In the genomic region with DNA sequence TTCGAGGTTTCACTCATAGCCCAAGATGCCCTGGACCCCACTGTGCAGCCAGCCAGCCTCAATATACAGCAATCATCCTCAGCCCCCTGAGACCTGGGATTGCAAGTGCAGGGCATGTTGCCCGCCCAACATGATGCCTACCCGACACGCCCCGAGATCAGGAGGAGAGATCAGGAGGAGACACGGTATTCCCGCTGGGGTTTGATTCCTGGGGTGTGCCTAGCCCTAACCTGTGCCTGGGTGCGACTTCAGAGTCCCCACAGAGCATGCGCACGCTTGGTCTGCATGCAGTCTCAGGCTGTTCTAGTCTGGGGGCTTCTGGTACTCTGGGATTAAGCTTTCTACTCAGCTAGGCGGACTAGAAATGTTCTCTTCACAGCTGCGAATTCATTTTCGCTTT, we compare ENCODE assay signal across 12 mouse cellular contexts. TPM values are rescaled to one million over a fixed set of nuclear protein-coding genes. Genes with fewer than 3 reads are reported as not detected.
DNase-seq lines count a peak whose midpoint lies in the region; ATAC-seq lines count a peak whose summit lies in the region.
"Had no signal": no experiment of that assay in that cellular context is flagged by ENCODE, and none has a peak within 500 bp of the region (broad histone marks: within the 10 kb centered on the region; RNA-seq: fewer than 3 reads in every experiment).

No protein-coding gene starts in this region.

- no peak overlapping the region for H3K4me3 ChIP-seq in forebrain, embryonic 10.5 days
- H3K4me3 ChIP-seq in forebrain, embryonic 11.5 days (ENCODE audit: low read depth, low read length), result no peak overlapping the region
- no peak overlapping the region for H3K4me3 ChIP-seq in midbrain, embryonic 10.5 days
- H3K4me3 ChIP-seq in midbrain, embryonic 14.5 days (replicated peaks; ENCODE audit: low read depth, low read length), result no peak overlapping the region
- H3K4me3 ChIP-seq in limb, embryonic 12.5 days (replicated peaks), result no peak overlapping the region
- no peak overlapping the region for H3K4me3 ChIP-seq in stomach, embryonic 15.5 days (replicated peaks)
- H3K4me3 ChIP-seq: midbrain, embryonic 13.5 days had no signal

- no peaks in the 10 kb centered on the region for H3K9me3 ChIP-seq in forebrain, embryonic 10.5 days
- H3K9me3 ChIP-seq in forebrain, embryonic 11.5 days (ENCODE audit: control insufficient read depth, low read length), result no peaks in the 10 kb centered on the region
- H3K9me3 ChIP-seq in midbrain, embryonic 10.5 days (replicated peaks), result no peaks in the 10 kb centered on the region
- H3K9me3 ChIP-seq in midbrain, embryonic 14.5 days (ENCODE audit: control insufficient read depth, low read length), result no peaks in the 10 kb centered on the region
- H3K9me3 ChIP-seq in limb, embryonic 12.5 days, result no peaks in the 10 kb centered on the region
- H3K9me3 ChIP-seq in stomach, embryonic 15.5 days, result no peaks in the 10 kb centered on the region
- H3K9me3 ChIP-seq: midbrain, embryonic 13.5 days had no signal

- ATAC-seq in forebrain, embryonic 11.5 days (replicated peaks; ENCODE audit: low FRiP score), result no peak
- no peak for ATAC-seq in midbrain, embryonic 14.5 days (ENCODE audit: low FRiP score, low TSS enrichment)
- no peak for ATAC-seq in limb, embryonic 12.5 days (ENCODE audit: insufficient number of reproducible peaks, insufficient read depth, low FRiP score, low TSS enrichment, low read depth)
- ATAC-seq in stomach, embryonic 15.5 days (ENCODE audit: insufficient read depth, low FRiP score, low read depth), result no peak
- ATAC-seq: midbrain, embryonic 13.5 days had no signal

- H3K4me1 ChIP-seq in forebrain, embryonic 10.5 days, result peaks cover 54% of the 10 kb centered on the region
- H3K4me1 ChIP-seq in forebrain, embryonic 11.5 days (replicated peaks; ENCODE audit: control insufficient read depth, insufficient read depth, low read length), result peaks cover 7% of the 10 kb centered on the region
- peaks cover 53% of the 10 kb centered on the region for H3K4me1 ChIP-seq in midbrain, embryonic 10.5 days
- peaks cover 14% of the 10 kb centered on the region for H3K4me1 ChIP-seq in midbrain, embryonic 14.5 days (ENCODE audit: control insufficient read depth, insufficient read depth, low read length)
- H3K4me1 ChIP-seq in limb, embryonic 12.5 days (replicated peaks), result peaks cover 28% of the 10 kb centered on the region
- H3K4me1 ChIP-seq in stomach, embryonic 15.5 days, result peaks cover 8% of the 10 kb centered on the region

- H3K27me3 ChIP-seq in forebrain, embryonic 10.5 days (ENCODE audit: poor library complexity, severe bottlenecking), result no peaks in the 10 kb centered on the region
- H3K27me3 ChIP-seq in forebrain, embryonic 11.5 days (ENCODE audit: control insufficient read depth, insufficient read depth, low read length), result no peaks in the 10 kb centered on the region
- no peaks in the 10 kb centered on the region for H3K27me3 ChIP-seq in midbrain, embryonic 10.5 days (ENCODE audit: low read depth, poor library complexity, severe bottlenecking)
- H3K27me3 ChIP-seq in midbrain, embryonic 14.5 days (ENCODE audit: control insufficient read depth, insufficient read depth, low read length), result no peaks in the 10 kb centered on the region
- no peaks in the 10 kb centered on the region for H3K27me3 ChIP-seq in limb, embryonic 12.5 days
- no peaks in the 10 kb centered on the region for H3K27me3 ChIP-seq in stomach, embryonic 15.5 days (replicated peaks)
- H3K27me3 ChIP-seq: midbrain, embryonic 13.5 days had no signal

- DNase-seq in forebrain, embryonic 10.5 days (ENCODE audit: extremely low spot score, low spot score), result no peak
- no peak for DNase-seq in forebrain, embryonic 11.5 days (ENCODE audit: low spot score)
- DNase-seq in midbrain, embryonic 10.5 days (ENCODE audit: low spot score), result no peak
- DNase-seq in midbrain, embryonic 14.5 days, result no peak
- no peak for DNase-seq in thymus, postnatal 25 days
- no peak for DNase-seq in spleen, adult 12 weeks (ENCODE audit: low spot score)
- DNase-seq: B cell, adult 2 months; cerebellum, postnatal 36 days; heart, postnatal 4 days had no signal

- 75% methylated on average over 13 of the region's 13 CpGs for WGBS in forebrain, embryonic 10.5 days
- WGBS in forebrain, embryonic 11.5 days, result 73% methylated on average over 13 of the region's 13 CpGs
- WGBS in midbrain, embryonic 10.5 days, result 66% methylated on average over 13 of the region's 13 CpGs
- 67% methylated on average over 13 of the region's 13 CpGs for WGBS in midbrain, embryonic 14.5 days
- 71% methylated on average over 13 of the region's 13 CpGs for WGBS in limb, embryonic 12.5 days
- WGBS in stomach, embryonic 15.5 days, result 79% methylated on average over 13 of the region's 13 CpGs

- peak overlapping the region; percentile 42 for H3K27ac ChIP-seq in forebrain, embryonic 10.5 days
- H3K27ac ChIP-seq in forebrain, embryonic 11.5 days (ENCODE audit: low read depth, low read length), result no peak overlapping the region
- peak overlapping the region; percentile 2; the same call in 1 of the 2 replicates for H3K27ac ChIP-seq in midbrain, embryonic 10.5 days (replicated peaks)
- H3K27ac ChIP-seq in midbrain, embryonic 14.5 days (replicated peaks; ENCODE audit: low read depth, low read length), result no peak overlapping the region
- H3K27ac ChIP-seq in limb, embryonic 12.5 days, result peak overlapping the region; percentile 41
- H3K27ac ChIP-seq in stomach, embryonic 15.5 days, result peak overlapping the region; percentile 55
- H3K27ac ChIP-seq: midbrain, embryonic 13.5 days had no signal

- H3K36me3 ChIP-seq in forebrain, embryonic 10.5 days (replicated peaks), result peaks cover 10% of the 10 kb centered on the region; the same call in 1 of the 2 replicates
- H3K36me3 ChIP-seq in forebrain, embryonic 11.5 days (ENCODE audit: control insufficient read depth, insufficient read depth, low read length), result no peaks in the 10 kb centered on the region
- 0 out of 2 replicates have a peak, but pooled peaks cover 2% of the 10 kb centered on the region for H3K36me3 ChIP-seq in midbrain, embryonic 10.5 days
- H3K36me3 ChIP-seq in midbrain, embryonic 14.5 days (ENCODE audit: control insufficient read depth, insufficient read depth, low read length), result no peaks in the 10 kb centered on the region
- H3K36me3 ChIP-seq in limb, embryonic 12.5 days, result peaks cover 17% of the 10 kb centered on the region; the same call in 1 of the 2 replicates
- no peaks in the 10 kb centered on the region for H3K36me3 ChIP-seq in stomach, embryonic 15.5 days
- H3K36me3 ChIP-seq: midbrain, embryonic 13.5 days had no signal

- H3K4me2 ChIP-seq in forebrain, embryonic 11.5 days (ENCODE audit: low read depth, low read length, severe bottlenecking), result no peak overlapping the region
- no peak overlapping the region for H3K4me2 ChIP-seq in midbrain, embryonic 14.5 days (ENCODE audit: low read length)
- no peak overlapping the region for H3K4me2 ChIP-seq in limb, embryonic 12.5 days
- H3K4me2 ChIP-seq in stomach, embryonic 15.5 days, result peak overlapping the region; percentile 10; the same call in 1 of the 2 replicates
- H3K4me2 ChIP-seq: midbrain, embryonic 13.5 days had no signal

- no peak overlapping the region for H3K9ac ChIP-seq in forebrain, embryonic 11.5 days (ENCODE audit: low read length)
- no peak overlapping the region for H3K9ac ChIP-seq in midbrain, embryonic 14.5 days (replicated peaks; ENCODE audit: low read length)
- H3K9ac ChIP-seq in limb, embryonic 12.5 days (replicated peaks), result no peak overlapping the region
- H3K9ac ChIP-seq in stomach, embryonic 15.5 days, result no peak overlapping the region
- H3K9ac ChIP-seq: midbrain, embryonic 13.5 days had no signal

RNA-seq across cellular contexts. Expression of gene Fam120a, which starts 2.7 kb away (rescaled TPM):
- 13.7 and 14.5 TPM in 2 replicates for polyA plus RNA-seq in forebrain, embryonic 10.5 days (2016; fragmentation: Nextera tagmentation; extraction: Ambion mirVana)
- polyA plus RNA-seq in forebrain, embryonic 11.5 days (2014; fragmentation: Nextera tagmentation; extraction: Ambion mirVana), result 20.4 and 22.5 TPM in 2 replicates
- 13.7 and 14.0 TPM in 2 replicates for polyA plus RNA-seq in midbrain, embryonic 10.5 days (2016; fragmentation: Nextera tagmentation; extraction: Ambion mirVana)
- 16.0 and 17.3 TPM in 2 replicates for polyA plus RNA-seq in midbrain, embryonic 14.5 days (2014; fragmentation: Nextera tagmentation; extraction: Ambion mirVana)
- 16.4 and 17.3 TPM in 2 replicates for polyA plus RNA-seq in limb, embryonic 12.5 days (2016; fragmentation: Nextera tagmentation; extraction: Ambion mirVana)
- polyA plus RNA-seq in stomach, embryonic 15.5 days (2015; fragmentation: Nextera tagmentation; extraction: Ambion mirVana), result 30.1 and 30.5 TPM in 2 replicates

Comparison
In these comparisons a context has a peak if more than half of its experiments do, and no peak if none do; other contexts are left out.
1. H3K27ac ChIP-seq: peak in forebrain, embryonic 10.5 days (single experiment), midbrain, embryonic 10.5 days (single experiment), limb, embryonic 12.5 days (single experiment) and stomach, embryonic 15.5 days (single experiment); none in forebrain, embryonic 11.5 days (single experiment) and midbrain, embryonic 14.5 days (single experiment).